Mouse (Mus musculus): ENCODE data around the gene Gorasp1.

DNA sequence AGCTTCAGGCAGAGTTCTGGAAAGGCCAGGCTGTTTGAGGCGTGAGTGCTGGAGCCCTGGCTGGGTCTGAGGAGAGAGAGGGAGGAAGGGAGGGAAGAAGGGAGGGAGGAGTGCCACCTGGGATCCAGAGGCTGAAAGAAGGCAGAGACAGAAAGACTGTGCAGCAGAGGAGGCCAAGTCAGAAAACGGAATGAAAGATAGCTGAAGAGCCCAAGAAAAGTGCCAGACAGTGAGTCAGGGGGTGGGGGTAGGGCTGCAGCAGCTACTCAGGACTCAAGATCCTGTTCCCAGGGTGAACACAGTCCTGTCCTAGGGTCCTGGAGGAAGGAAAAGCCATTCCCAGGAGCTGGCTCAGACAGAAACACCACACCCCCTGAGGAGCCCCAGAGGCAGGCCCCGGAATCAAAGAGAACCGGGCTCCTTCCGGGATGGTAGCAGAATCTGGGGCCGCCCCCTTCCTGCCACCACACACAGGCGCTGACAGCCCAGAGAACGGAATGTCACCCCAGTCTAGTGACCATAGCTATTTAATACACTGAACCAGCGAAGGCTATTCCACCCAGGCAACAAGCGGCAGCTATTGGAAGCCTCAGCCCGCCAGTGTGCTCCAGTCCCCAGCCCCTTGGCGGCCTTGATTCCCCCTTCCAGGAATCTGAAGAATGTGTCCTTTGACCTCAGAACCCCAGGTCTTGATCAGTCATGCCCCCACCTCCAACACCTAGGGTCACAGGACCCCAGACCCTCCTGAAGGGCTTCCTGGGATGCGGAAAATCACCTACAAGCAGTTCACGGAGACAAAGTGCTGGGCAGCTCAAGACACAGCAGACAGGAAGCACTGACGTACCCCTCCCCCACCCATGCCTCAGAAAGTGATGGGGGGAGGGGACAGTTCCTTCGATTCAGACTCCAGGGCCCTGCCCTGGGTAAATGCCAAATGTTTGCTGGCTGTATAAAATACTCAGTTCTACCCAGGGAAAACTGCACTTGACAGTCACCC, 44.1 kb upstream of the Gorasp1 start:
- TF ChIP-seq POLR2A (IDR thresholded peaks at IDR 0.05; ENCODE audit: insufficient read length, low read depth) = no peak
- no peak for TF ChIP-seq MAX (IDR thresholded peaks at IDR 0.05; ENCODE audit: low read depth)
- no peak for TF ChIP-seq USF1 (IDR thresholded peaks at IDR 0.05; ENCODE audit: low read depth)
